Mouse (Mus musculus) layer of hippocampus, adult 9-11 months (tissue): ENCODE data around the gene Spsb4.
"Not testable (repeated sequence)": the region's sequence is repeated elsewhere in the genome, so short reads cannot be mapped to it uniquely, and the experiment has no call there.

Source experiments
- DNase-seq: peaks from one replicate; pipeline ENCODE4 v3.0.0; 2022

Spsb4 gene

GRCm38 (mm10) chr9:96948546-96948945 lies 70.1 kb downstream of the Spsb4 start:
- DNase-seq = no peak

GRCm38 (mm10) chr9:96947171-96947570 lies 71.5 kb downstream of the Spsb4 start:
- no peak for DNase-seq

- DNase-seq = no peak
Observed at GRCm38 (mm10) chr9:96944517-96944916, 74.1 kb downstream of the Spsb4 start.

GRCm38 (mm10) chr9:96942975-96943374 lies 75.7 kb downstream of the Spsb4 start:
- no peak for DNase-seq

GRCm38 (mm10) chr9:96938887-96939286 lies 79.8 kb downstream of the Spsb4 start:
- DNase-seq = no peak

GRCm38 (mm10) chr9:96936427-96936826 lies 82.2 kb downstream of the Spsb4 start:
- DNase-seq = not testable (repeated sequence)

GRCm38 (mm10) chr9:96935556-96936300 lies 82.9 kb downstream of the Spsb4 start:
- no peak for DNase-seq

- DNase-seq = no peak
Observed at GRCm38 (mm10) chr9:96934816-96935215, 83.8 kb downstream of the Spsb4 start.

GRCm38 (mm10) chr9:96932751-96933150 lies 85.9 kb downstream of the Spsb4 start:
- no peak for DNase-seq

GRCm38 (mm10) chr9:96923577-96924316 lies 94.9 kb downstream of the Spsb4 start:
- no peak for DNase-seq

- no peak for DNase-seq
Observed at GRCm38 (mm10) chr9:96923119-96923518, 95.5 kb downstream of the Spsb4 start.

- DNase-seq = peak; percentile 89
Observed at GRCm38 (mm10) chr9:96916620-96917538, 101.8 kb downstream of the Spsb4 start.

- DNase-seq = no peak
Observed at GRCm38 (mm10) chr9:96916076-96916475, 102.6 kb downstream of the Spsb4 start.

GRCm38 (mm10) chr9:96914851-96915250 lies 103.8 kb downstream of the Spsb4 start:
- DNase-seq = no peak

- DNase-seq = no peak
Observed at GRCm38 (mm10) chr9:96914005-96914404, 104.6 kb downstream of the Spsb4 start.

- no peak for DNase-seq
Observed at GRCm38 (mm10) chr9:96909503-96909902, 109.1 kb downstream of the Spsb4 start.

- no peak for DNase-seq
Observed at GRCm38 (mm10) chr9:96908737-96909136, 109.9 kb downstream of the Spsb4 start.

GRCm38 (mm10) chr9:96904360-96905355 lies 114.0 kb downstream of the Spsb4 start:
- no peak for DNase-seq

GRCm38 (mm10) chr9:96899717-96900116 lies 118.9 kb downstream of the Spsb4 start:
- DNase-seq = no peak

- DNase-seq = no peak
Observed at GRCm38 (mm10) chr9:96899004-96899403, 119.6 kb downstream of the Spsb4 start.

- DNase-seq = no peak
Observed at GRCm38 (mm10) chr9:96896690-96897089, 122.0 kb downstream of the Spsb4 start.

- no peak for DNase-seq
Observed at GRCm38 (mm10) chr9:96893582-96893981, 125.1 kb downstream of the Spsb4 start.
